Mouse (Mus musculus): ENCODE measurements around the gene Ssh1. TPM values are rescaled to one million over a fixed set of nuclear protein-coding genes. Genes with fewer than 3 reads are reported as not detected.

The Ssh1 gene
- total and polyA plus RNA-seq, 3 experiments: 3.0 to 8.2 (median 8.1) TPM

GRCm38 (mm10) chr5:113971434-113971960 is 22.2 kb downstream of the Ssh1 start:
- H3K36me3 ChIP-seq (replicated peaks in 1 of 2; ENCODE audit: control insufficient read depth in 1 of 2, insufficient read depth in 1 of 2, low read length in 1 of 2): peaks cover 26 to 72% of the 10 kb centered on the region in 2 experiments
- no peaks in the 10 kb centered on the region for H3K27me3 ChIP-seq (replicated peaks)
- no peak for DNase-seq (ENCODE audit: extremely low read depth)
- H3K4me3 ChIP-seq (replicated peaks in 1 of 3; ENCODE audit: low read depth in 2 of 3, low read length in 2 of 3, poor library complexity in 1 of 3): no peak overlapping the region
- in situ Hi-C loops (cut with MboI; ENCODE audit: low pct_ligation_motif_present, low pct_unique_long_range_greater_than_20kb, low sequenced_read_pairs): loop anchor here (10.0 kb wide), 1 partner anchor 153 kb away; the partner anchor contains the start of gene Alkbh2
- TF ChIP-seq ELF1 (IDR thresholded peaks at IDR 0.05; ENCODE audit: low read depth, low read length): no peak
- TF ChIP-seq JUND (conservative IDR thresholded peaks at IDR 0.05; ENCODE audit: low read depth, low read length): no peak
- TF ChIP-seq JUN (IDR thresholded peaks at IDR 0.05; ENCODE audit: insufficient read depth, low read depth, low read length): no peak
- TF ChIP-seq USF2 (conservative IDR thresholded peaks at IDR 0.05; ENCODE audit: low read depth, low read length): no peak
- no peak for TF ChIP-seq CHD2 (IDR thresholded peaks at IDR 0.05; ENCODE audit: low read length)
- TF ChIP-seq GABPA (IDR thresholded peaks at IDR 0.05; ENCODE audit: insufficient replicate concordance, low read depth, low read length): no peak
- no peak for TF ChIP-seq MAX (IDR thresholded peaks at IDR 0.05; ENCODE audit: low read length)
- no peak for TF ChIP-seq EP300 (IDR thresholded peaks at IDR 0.05; ENCODE audit: low read length)
- TF ChIP-seq ZNF384 (IDR thresholded peaks at IDR 0.05; ENCODE audit: low read depth, low read length): no peak
- TF ChIP-seq ETS1 (conservative IDR thresholded peaks at IDR 0.05; ENCODE audit: low read depth, low read length): no peak
- TF ChIP-seq ZMIZ1 (IDR thresholded peaks at IDR 0.05; ENCODE audit: low read depth, low read length): no peak
- peaks cover 15 to 51% of the 10 kb centered on the region in 2 experiments for H3K4me1 ChIP-seq (ENCODE audit: control insufficient read depth in 1 of 2, insufficient read depth in 2 of 2)
- no peak overlapping the region for H3K4me2 ChIP-seq (ENCODE audit: insufficient read depth, low read depth, poor library complexity, severe bottlenecking)
- dilution Hi-C loops (cut with MboI; ENCODE audit: extremely low pct_ligation_motif_present, extremely low pct_unique_long_range_greater_than_20kb, low sequenced_read_pairs): no loop called here
- no peak overlapping the region for H3K27ac ChIP-seq (ENCODE audit: insufficient read depth, low read depth)
- H3K9me3 ChIP-seq (replicated peaks; ENCODE audit: low read length): no peaks in the 10 kb centered on the region
- H3K9ac ChIP-seq (ENCODE audit: insufficient read depth, low read depth): no peak overlapping the region
- no peaks in the 10 kb centered on the region for H3K79me2 ChIP-seq (replicated peaks; ENCODE audit: control insufficient read depth, extremely low read depth, insufficient read depth, poor library complexity, severe bottlenecking)

DNA sequence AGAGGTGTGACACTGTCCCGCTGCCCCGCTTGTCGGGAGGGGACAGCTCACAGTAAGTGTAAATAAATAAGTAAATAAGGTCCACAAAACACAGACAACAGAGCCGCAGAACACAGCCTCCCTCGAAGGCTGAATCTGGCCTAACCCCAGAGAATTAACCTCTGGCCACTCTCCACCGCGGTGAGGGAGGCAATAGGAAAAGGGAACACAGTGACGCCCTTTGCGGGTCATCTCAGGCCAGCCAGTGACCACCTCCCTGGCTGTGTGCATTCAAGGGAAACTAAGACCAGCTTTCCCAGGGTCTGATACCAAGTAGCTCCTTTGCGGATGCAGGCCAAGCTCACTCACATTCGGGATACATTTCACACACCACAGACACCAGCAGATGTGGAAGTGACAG is 25.3 kb downstream of the Ssh1 start:
- in situ Hi-C loops (cut with MboI; ENCODE audit: low pct_ligation_motif_present, low pct_unique_long_range_greater_than_20kb, low sequenced_read_pairs) (no loop called here), dilution Hi-C loops (cut with MboI; ENCODE audit: extremely low pct_ligation_motif_present, extremely low pct_unique_long_range_greater_than_20kb, low sequenced_read_pairs) (no loop called here)
- Histone ChIP-seq H3K27ac (ENCODE audit: insufficient read depth, low read depth) (no peak overlapping the region), H3K36me3 (replicated peaks in 1 of 2; ENCODE audit: control insufficient read depth in 1 of 2, insufficient read depth in 1 of 2, low read length in 1 of 2) (peaks cover 48 to 86% of the 10 kb centered on the region in 2 experiments), H3K4me2 (ENCODE audit: insufficient read depth, low read depth, poor library complexity, severe bottlenecking) (no peak overlapping the region), H3K27me3 (replicated peaks) (no peaks in the 10 kb centered on the region), H3K79me2 (replicated peaks; ENCODE audit: control insufficient read depth, extremely low read depth, insufficient read depth, poor library complexity, severe bottlenecking) (no peaks in the 10 kb centered on the region), H3K9ac (ENCODE audit: insufficient read depth, low read depth) (no peak overlapping the region), H3K9me3 (replicated peaks; ENCODE audit: low read length) (peaks cover 6% of the 10 kb centered on the region), H3K4me1 (ENCODE audit: control insufficient read depth in 1 of 2, insufficient read depth in 2 of 2) (peaks cover 0 to 20% of the 10 kb centered on the region in 2 experiments; a peak in 2 of 4 replicates), H3K4me3 (replicated peaks in 1 of 3; ENCODE audit: low read depth in 2 of 3, low read length in 2 of 3, poor library complexity in 1 of 3) (no peak overlapping the region)
- DNase-seq (ENCODE audit: extremely low read depth): no peak
- TF ChIP-seq SIN3A (IDR thresholded peaks at IDR 0.05; ENCODE audit: low read length) (no peak), NRF1 (IDR thresholded peaks at IDR 0.05; ENCODE audit: low read depth, low read length) (no peak), USF1 (IDR thresholded peaks at IDR 0.05; ENCODE audit: low read depth, low read length) (no peak), POLR2AphosphoS2 (IDR thresholded peaks at IDR 0.05; ENCODE audit: low read depth, low read length) (no peak), TBP (conservative IDR thresholded peaks at IDR 0.05; ENCODE audit: low read depth, low read length) (no peak)

Data from CH12.LX (cell line).